Mouse (Mus musculus) hindbrain, embryonic 13.5 days (tissue): Measurements from ENCODE around the gene Nup214. TPM values are rescaled to one million over a fixed set of nuclear protein-coding genes. Genes with fewer than 3 reads are reported as not detected.

ENCODE experiments used
- ATAC-seq: fragments of 200-750 bp; cut with Nextera tagmentation; 2 replicates; pipeline ENCODE4 v1.8.0; 2017; ENCODE audit warnings: moderate TSS enrichment; ENCODE audit not compliant: low FRiP score
- H3K27ac ChIP-seq: fragments of 300-500 bp; sonication (generic); 2 replicates; pipeline ENCODE4 v1.5.1; 2015; ENCODE audit warnings: inconsistent platforms, mild to moderate bottlenecking, moderate library complexity
- H3K27me3 ChIP-seq: fragments of 300-500 bp; sonication (generic); 2 replicates; pipeline ENCODE4 v1.6.1; 2015; ENCODE audit warnings: mild to moderate bottlenecking, inconsistent platforms
- H3K36me3 ChIP-seq: fragments of 300-500 bp; sonication (generic); 2 replicates; pipeline ENCODE4 v1.6.1; 2015; ENCODE audit warnings: mild to moderate bottlenecking, inconsistent platforms
- H3K4me1 ChIP-seq: fragments of 300-500 bp; sonication (generic); replicated peaks from 2 replicates; pipeline ENCODE4 v1.6.1; 2015; ENCODE audit warnings: inconsistent platforms
- H3K4me2 ChIP-seq: fragments of 300-500 bp; sonication (generic); 2 replicates; pipeline ENCODE4 v1.6.1; 2015; ENCODE audit warnings: inconsistent platforms, mild to moderate bottlenecking, moderate library complexity
- H3K4me3 ChIP-seq: fragments of 300-500 bp; sonication (generic); 2 replicates; pipeline ENCODE4 v1.5.1; 2015; ENCODE audit warnings: mild to moderate bottlenecking, inconsistent platforms
- H3K9ac ChIP-seq: fragments of 300-500 bp; sonication (generic); 2 replicates; pipeline ENCODE4 v1.6.1; 2015; ENCODE audit warnings: mild to moderate bottlenecking, inconsistent platforms
- H3K9me3 ChIP-seq: fragments of 300-500 bp; sonication (generic); 2 replicates; pipeline ENCODE4 v1.6.1; 2016; ENCODE audit warnings: inconsistent platforms
- WGBS: fragments of 180-500 bp; shearing (Covaris S2); methylation state at CpG from one replicate; pipeline ENCODE4 v1.1.7; 2015; 5-methylcytosine and 5-hydroxymethylcytosine counted together
- polyA plus RNA-seq: library from polyadenylated mRNA; unstranded; fragments of >200 nt; fragmentation: Nextera tagmentation; extraction: Ambion mirVana; gene quantifications from 2 replicates; pipeline ENCODE4 v1.2.1, GENCODE M21; 2015

The Nup214 gene
- polyA plus RNA-seq, 1 experiment from 2014 or later, result 83.5 TPM

DNA sequence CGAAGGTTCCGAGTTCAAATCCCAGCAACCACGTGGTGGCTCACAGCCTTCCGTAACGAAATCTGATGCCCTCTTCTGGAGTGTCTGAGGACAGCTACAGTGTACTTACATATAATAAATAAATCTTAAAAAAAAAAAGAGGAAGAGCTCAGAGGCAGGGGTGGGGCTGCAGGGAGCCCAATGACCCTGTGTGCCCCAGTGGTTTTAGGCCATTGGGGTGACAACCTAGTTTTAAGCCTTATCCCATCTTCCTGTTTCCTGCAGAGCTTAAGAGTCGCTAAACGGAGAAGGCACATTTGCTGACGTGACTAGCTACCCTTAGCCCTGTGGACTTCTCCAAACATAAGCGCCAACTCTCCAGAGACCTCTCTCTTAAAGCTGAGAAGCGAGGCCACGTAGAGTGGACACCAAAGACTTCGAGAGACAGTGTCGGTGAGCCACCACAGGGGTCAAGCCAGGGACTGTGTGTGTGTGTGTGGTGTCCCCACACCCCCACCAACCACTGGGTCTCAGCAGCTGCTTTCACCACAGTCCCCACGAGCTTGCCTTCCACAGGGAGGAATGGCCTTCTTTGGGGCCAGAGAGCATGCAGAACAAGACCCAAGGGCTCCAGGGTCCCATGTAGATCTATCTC lies 107.2 kb downstream of the Nup214 start:
- H3K27me3 ChIP-seq, result peaks cover 62% of the 10 kb centered on the region
- H3K36me3 ChIP-seq, result no peaks in the 10 kb centered on the region
- H3K4me3 ChIP-seq, result no peak overlapping the region
- no peak overlapping the region for H3K9ac ChIP-seq
- peaks cover 22% of the 10 kb centered on the region for H3K4me1 ChIP-seq
- H3K4me2 ChIP-seq, result peak overlapping the region; percentile 100
- WGBS, result 83% methylated on average over 14 of the region's 14 CpGs
- H3K9me3 ChIP-seq, result no peaks in the 10 kb centered on the region
- ATAC-seq, result no peak
- H3K27ac ChIP-seq, result no peak overlapping the region

DNA sequence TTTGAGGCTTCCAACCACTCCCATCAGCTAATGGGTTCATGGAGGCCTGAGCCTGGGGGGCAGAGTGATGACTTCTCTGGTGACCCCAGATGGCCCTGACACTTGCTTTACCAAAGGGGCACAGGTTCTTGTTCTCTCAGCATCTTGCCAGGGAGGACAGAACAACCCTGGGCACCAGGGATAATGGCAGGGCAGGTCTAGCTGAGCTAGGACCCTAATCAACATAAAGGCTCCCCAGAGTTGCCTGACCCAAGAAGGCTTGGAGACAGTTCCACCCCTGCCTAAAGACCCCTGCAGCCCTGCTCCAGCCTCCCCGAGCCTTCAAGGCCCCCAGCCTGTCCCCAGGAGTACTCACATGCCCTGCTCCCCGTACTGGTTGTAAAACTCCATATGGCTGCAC lies 108.0 kb downstream of the Nup214 start:
- Histone ChIP-seq H3K27me3 (peaks cover 70% of the 10 kb centered on the region), H3K9ac (no peak overlapping the region), H3K27ac (no peak overlapping the region), H3K4me1 (peaks cover 22% of the 10 kb centered on the region), H3K9me3 (no peaks in the 10 kb centered on the region), H3K4me3 (peak overlapping the region; percentile 68), H3K4me2 (peak overlapping the region; percentile 100), H3K36me3 (no peaks in the 10 kb centered on the region)
- ATAC-seq, result no peak
- WGBS, result 50% methylated on average over 2 of the region's 2 CpGs

DNA sequence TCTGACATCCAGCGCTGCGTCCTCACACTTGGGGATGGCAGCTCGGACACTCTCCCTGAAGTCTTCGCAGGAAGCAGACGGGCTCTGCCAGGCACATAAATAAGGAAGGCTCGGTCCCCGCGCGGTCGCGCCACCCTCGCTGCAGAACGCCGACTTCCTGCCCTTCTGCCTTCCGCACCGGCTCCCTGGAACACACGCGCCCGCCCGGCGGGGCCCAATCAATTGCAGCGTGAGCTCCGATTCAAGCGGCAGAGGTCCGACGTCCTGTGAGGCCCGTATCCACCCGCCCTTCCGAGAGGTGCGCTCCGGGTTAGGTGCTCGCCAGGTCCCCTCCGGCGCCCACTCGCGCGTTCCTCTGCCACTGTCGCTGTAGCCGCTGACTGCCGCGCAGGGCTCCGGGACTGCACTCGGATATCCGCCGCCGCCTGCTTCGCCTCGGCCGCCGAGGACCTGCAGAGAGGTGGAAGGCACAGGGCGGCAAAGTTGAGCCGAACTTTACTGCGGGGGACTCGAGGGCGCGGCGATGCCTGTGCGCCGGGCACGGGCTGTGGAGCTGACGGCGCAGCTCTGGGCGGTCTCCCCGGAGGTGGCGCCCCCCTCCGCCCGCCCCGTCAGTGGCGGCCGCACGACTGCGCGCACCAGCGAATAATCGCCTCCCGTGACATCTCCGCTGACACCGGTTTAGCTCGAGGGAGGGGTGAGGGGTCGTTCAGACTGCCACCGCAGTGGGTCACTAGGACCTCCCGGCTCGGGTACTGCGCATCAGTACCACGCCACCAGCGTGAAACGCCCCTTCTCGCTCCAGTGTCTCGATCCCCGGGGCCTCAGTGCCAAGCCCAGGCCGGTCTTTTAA lies 109.1 kb downstream of the Nup214 start:
- Histone ChIP-seq H3K9me3 (no peaks in the 10 kb centered on the region), H3K4me2 (peak overlapping the region; percentile 100), H3K4me3 (peak overlapping the region; percentile 68), H3K36me3 (no peaks in the 10 kb centered on the region), H3K27me3 (peaks cover 82% of the 10 kb centered on the region), H3K9ac (peak overlapping the region; percentile 70), H3K27ac (no peak overlapping the region), H3K4me1 (peaks cover 29% of the 10 kb centered on the region)
- no peak; the same call in 1 of the 2 replicates for ATAC-seq
- under 1% methylated on average over 80 of the region's 91 CpGs for WGBS

DNA sequence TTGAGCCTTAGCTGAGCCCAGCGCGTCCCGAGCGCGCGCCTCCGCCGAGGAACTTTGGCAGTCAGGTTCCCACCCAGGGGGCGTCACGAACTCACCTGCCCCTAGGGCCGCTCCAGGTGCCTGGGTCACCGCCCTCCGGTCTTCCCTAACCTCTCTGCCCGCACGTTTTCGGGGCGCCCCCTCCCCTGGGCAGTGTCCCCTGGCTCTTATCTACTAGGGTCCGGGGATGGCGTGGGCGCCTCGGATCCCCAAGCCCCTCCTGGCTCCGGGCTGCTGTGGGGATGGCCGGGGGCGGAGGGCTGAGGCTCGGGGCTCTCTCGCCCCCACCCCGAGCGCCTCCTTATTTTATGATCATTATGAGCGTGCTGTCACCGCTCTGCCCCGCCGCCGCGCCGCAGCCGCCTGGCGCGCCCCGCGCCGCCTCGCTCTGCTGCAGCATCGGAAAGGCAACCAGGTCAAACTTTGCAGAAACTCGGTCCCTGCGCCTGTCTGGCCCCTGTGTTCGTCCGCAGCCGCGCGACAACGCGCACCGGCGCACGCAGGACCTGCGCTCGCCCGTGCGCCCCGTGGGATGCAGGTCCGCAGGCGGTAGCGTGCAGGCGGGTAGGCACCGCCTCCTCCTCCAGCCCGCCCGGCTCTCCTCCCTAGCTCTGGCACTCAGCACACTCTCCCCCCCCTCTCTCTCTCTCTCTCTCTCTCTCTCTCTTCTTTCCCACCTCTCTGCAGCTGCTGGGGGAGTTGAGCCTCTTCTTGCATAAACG lies 110.1 kb downstream of the Nup214 start, which contains the start of gene Fam78a:
Gene Fam78a, minus strand, starts transcription at position 747 of the 761 bp plus-strand sequence.
- under 1% methylated on average over 67 of the region's 68 CpGs for WGBS
- Histone ChIP-seq H3K27me3 (peaks cover 91% of the 10 kb centered on the region), H3K4me3 (peak within 1 kb of the TSS; percentile 68), H3K4me1 (peaks cover 38% of the 10 kb centered on the region), H3K9me3 (no peaks in the 10 kb centered on the region), H3K27ac (no peak within 1 kb of the TSS), H3K9ac (peak within 1 kb of the TSS; percentile 70), H3K36me3 (no peaks in the 10 kb centered on the region), H3K4me2 (peak within 1 kb of the TSS; percentile 100)
- ATAC-seq, result peak; percentile 80

DNA sequence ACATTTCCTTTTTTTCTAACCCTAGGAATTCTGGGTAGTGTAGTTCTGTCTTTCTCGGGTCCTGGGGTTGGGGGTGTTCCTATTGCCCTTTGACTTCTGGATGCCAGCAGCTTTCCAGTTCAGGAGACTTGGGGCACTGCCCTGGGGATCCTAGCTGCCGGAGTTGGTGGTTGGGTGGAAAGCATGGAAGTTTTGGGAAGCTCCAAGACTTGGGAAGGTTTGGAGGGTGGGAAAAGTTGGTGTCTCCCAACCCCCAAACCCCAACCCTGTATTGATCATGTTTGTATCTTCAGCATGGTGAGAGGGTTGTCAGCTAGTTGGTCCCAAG lies 110.6 kb downstream of the Nup214 start:
- peak overlapping the region; percentile 68 for H3K4me3 ChIP-seq
- no peaks in the 10 kb centered on the region for H3K9me3 ChIP-seq
- peaks cover 95% of the 10 kb centered on the region for H3K27me3 ChIP-seq
- ATAC-seq, result no peak
- peak overlapping the region; percentile 100 for H3K4me2 ChIP-seq
- H3K9ac ChIP-seq, result no peak overlapping the region
- H3K4me1 ChIP-seq, result peaks cover 38% of the 10 kb centered on the region
- H3K36me3 ChIP-seq, result no peaks in the 10 kb centered on the region
- H3K27ac ChIP-seq, result no peak overlapping the region
- WGBS, result 15% methylated on average over 2 of the region's 2 CpGs

DNA sequence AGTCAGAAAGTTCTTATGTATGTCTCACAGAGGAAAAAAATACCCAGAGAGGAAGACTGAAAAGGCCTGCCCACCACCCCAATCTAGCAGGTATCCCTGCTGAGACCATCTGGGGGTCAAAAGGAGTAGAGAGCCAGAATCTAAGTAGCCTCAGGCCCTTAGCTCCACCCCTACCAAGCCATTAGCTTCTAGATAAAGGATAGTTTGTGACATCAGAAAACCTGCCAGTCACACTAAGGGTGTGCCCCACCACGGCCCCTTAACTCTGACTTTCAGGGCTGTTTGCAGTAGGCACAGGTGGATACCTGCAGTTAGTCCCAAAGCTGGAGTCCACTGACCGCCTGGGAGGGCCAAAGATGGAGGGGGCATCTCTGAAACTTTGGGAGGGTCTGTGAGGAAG lies 111.0 kb downstream of the Nup214 start:
- Histone ChIP-seq H3K27me3 (peaks cover 95% of the 10 kb centered on the region), H3K4me3 (no peak overlapping the region), H3K27ac (no peak overlapping the region), H3K4me2 (no peak overlapping the region), H3K4me1 (peaks cover 38% of the 10 kb centered on the region), H3K36me3 (no peaks in the 10 kb centered on the region), H3K9me3 (no peaks in the 10 kb centered on the region), H3K9ac (no peak overlapping the region)
- 86% methylated on average over 2 of the region's 2 CpGs for WGBS
- ATAC-seq, result no peak

DNA sequence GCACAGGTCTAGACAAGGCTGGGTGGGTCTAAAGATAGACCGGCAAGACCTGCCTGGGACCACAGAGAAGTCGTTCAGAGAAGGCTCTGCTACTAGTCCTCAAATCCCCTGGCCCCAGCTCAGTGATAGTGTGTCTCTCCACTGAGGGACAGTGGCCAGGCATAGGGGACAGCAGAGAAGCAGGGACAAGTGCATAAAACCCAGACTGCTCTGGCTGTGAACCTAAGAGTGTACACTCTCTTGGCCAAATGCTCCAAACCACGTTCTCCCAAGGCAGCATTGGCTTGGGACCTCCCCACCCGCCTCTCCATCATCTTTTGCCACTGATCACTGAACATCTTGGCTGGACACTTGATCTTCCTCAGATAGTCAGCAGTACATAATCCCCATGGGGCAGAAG lies 113.4 kb downstream of the Nup214 start:
- no peak overlapping the region for H3K9ac ChIP-seq
- WGBS, result 49% methylated on average over 4 of the region's 4 CpGs
- H3K4me3 ChIP-seq, result no peak overlapping the region
- peaks cover 87% of the 10 kb centered on the region for H3K27me3 ChIP-seq
- H3K27ac ChIP-seq, result no peak overlapping the region
- H3K4me1 ChIP-seq, result peaks cover 33% of the 10 kb centered on the region
- H3K9me3 ChIP-seq, result no peaks in the 10 kb centered on the region
- H3K4me2 ChIP-seq, result no peak overlapping the region
- H3K36me3 ChIP-seq, result no peaks in the 10 kb centered on the region
- no peak for ATAC-seq

DNA sequence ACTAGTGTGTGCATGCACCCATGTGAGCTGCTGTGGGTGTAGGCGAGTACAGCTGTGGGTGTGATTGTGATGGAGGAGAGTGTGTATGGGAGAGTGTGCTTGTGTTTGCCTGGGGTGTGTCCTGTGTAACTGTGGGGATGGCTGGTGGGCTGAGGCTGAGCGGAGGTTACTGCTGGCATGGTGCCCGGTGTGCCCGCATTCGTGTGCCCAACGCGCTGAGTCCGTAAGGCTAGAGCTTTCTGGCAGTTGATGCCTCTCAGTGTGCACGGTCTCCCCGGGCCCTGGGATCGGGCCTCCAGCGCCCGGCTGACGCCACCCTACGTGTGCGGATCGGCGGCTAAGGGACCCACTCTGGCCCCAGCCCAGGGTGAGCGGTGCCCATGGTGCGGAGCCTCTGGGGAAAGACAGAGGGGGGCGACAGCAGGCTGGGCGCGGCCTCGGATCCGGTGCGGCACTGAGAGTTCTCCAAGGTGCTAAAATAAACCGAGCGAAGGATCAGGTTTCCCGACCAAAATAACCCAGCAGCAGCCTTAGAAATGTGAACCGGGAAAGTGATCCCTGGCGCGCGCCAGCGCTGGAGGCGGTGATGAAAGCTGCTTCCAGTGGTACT lies 114.2 kb downstream of the Nup214 start:
- Histone ChIP-seq H3K27ac (no peak overlapping the region; the same call in 1 of the 2 replicates), H3K4me1 (peaks cover 25% of the 10 kb centered on the region), H3K4me3 (peak overlapping the region; percentile 27), H3K9me3 (no peaks in the 10 kb centered on the region), H3K27me3 (peaks cover 79% of the 10 kb centered on the region), H3K9ac (peak overlapping the region; percentile 67), H3K4me2 (peak overlapping the region; percentile 54), H3K36me3 (no peaks in the 10 kb centered on the region)
- no peak for ATAC-seq
- WGBS, result 10% methylated on average over 35 of the region's 35 CpGs

DNA sequence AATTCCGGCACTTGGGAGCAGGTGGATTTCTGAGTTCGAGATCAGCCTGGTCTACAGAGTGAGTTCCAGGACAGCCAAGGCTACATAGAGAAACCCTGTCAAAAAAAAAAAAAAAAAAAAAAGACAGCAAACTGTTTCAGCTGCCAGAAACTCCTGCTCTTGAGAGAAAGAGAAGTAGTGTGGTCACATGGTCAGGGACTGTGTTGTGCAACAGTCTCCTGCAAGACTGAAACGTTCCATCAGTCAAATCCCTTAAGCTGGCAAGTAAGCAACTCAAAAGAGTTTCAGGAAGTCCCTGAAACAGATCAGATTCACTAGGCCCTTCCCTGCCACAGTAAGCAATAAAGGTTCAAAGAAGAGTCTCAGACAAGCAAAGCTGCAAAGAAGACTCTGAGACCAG lies 115.4 kb downstream of the Nup214 start:
- WGBS, result 74% methylated on average over 3 of the region's 3 CpGs
- Histone ChIP-seq H3K4me2 (no peak overlapping the region), H3K4me3 (no peak overlapping the region), H3K27me3 (peaks cover 68% of the 10 kb centered on the region), H3K9me3 (no peaks in the 10 kb centered on the region), H3K4me1 (peaks cover 16% of the 10 kb centered on the region), H3K36me3 (no peaks in the 10 kb centered on the region), H3K27ac (no peak overlapping the region), H3K9ac (no peak overlapping the region)
- ATAC-seq, result no peak

DNA sequence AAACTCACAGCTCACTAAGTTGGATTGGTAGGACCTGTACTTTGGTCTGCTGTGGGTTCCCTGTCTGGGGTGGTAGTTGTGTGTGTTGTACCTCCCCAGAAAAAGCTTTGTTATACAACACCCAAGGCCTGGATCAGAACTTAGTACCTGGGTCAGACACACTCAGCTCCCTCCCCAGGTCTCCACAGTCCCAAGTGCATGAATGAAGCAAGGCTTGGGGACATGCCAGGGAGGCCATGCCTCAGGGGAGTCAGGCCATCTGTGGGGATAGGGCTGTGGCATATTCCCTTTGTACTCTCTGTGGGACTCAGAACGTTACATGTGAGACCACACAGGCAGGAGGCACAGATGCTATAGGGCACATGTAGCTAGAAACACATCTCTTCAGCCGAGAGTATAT lies 115.9 kb downstream of the Nup214 start:
- WGBS, result 45% methylated on average over 2 of the region's 2 CpGs
- ATAC-seq, result no peak
- no peaks in the 10 kb centered on the region for H3K36me3 ChIP-seq
- H3K9me3 ChIP-seq, result no peaks in the 10 kb centered on the region
- H3K27ac ChIP-seq, result no peak overlapping the region
- no peak overlapping the region for H3K4me2 ChIP-seq
- H3K4me3 ChIP-seq, result no peak overlapping the region
- peaks cover 64% of the 10 kb centered on the region for H3K27me3 ChIP-seq
- H3K4me1 ChIP-seq, result peaks cover 16% of the 10 kb centered on the region
- H3K9ac ChIP-seq, result no peak overlapping the region

DNA sequence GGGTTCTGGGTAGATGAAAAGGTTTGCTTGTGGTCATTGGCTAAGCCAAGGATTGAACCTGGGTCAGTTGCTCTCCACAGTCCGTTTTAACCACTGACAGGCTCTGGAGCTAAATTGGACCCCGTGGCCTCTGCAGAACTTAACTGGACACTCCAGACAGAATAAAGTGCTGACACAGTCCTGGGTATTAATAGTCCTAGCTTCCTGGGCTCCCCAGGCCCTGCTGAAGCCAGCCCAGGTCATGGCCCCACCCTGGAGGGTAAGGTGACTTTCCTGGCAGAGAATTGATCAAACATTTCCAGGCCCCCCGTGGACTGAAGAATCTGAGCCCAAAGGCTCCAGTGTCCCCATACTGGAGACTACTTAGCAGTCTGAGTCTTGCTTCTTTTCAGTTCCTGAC lies 117.7 kb downstream of the Nup214 start:
- Histone ChIP-seq H3K9ac (no peak overlapping the region), H3K27ac (no peak overlapping the region), H3K4me2 (no peak overlapping the region), H3K9me3 (no peaks in the 10 kb centered on the region), H3K27me3 (peaks cover 46% of the 10 kb centered on the region), H3K36me3 (no peaks in the 10 kb centered on the region), H3K4me3 (no peak overlapping the region), H3K4me1 (peaks cover 30% of the 10 kb centered on the region)
- WGBS, result 63% methylated on average over 3 of the region's 3 CpGs
- ATAC-seq, result no peak
